Mouse (Mus musculus) neural tube, embryonic 13.5 days (tissue): ENCODE measurements around the gene Fgd3. TPM values are rescaled to one million over a fixed set of nuclear protein-coding genes. Genes with fewer than 3 reads are reported as not detected.

Experiments used
- ATAC-seq: fragments of 200-750 bp; cut with Nextera tagmentation; 2 replicates; pipeline ENCODE4 v1.8.0; 2017; ENCODE audit warnings: low read depth, mild to moderate bottlenecking, moderate TSS enrichment, moderate library complexity
- H3K27ac ChIP-seq: fragments of 300-500 bp; sonication (generic); replicated peaks from 2 replicates; pipeline ENCODE4 v1.5.1; 2015; ENCODE audit warnings: moderate library complexity, mild to moderate bottlenecking, inconsistent platforms
- H3K27me3 ChIP-seq: fragments of 300-500 bp; sonication (generic); 2 replicates; pipeline ENCODE4 v1.6.1; 2015; ENCODE audit warnings: mild to moderate bottlenecking, inconsistent platforms
- H3K36me3 ChIP-seq: fragments of 300-500 bp; sonication (generic); 2 replicates; pipeline ENCODE4 v1.6.1; 2015; ENCODE audit warnings: mild to moderate bottlenecking, inconsistent platforms
- H3K4me1 ChIP-seq: fragments of 300-500 bp; sonication (generic); replicated peaks from 2 replicates; pipeline ENCODE4 v1.6.1; 2015; ENCODE audit warnings: inconsistent platforms
- H3K4me2 ChIP-seq: fragments of 300-500 bp; sonication (generic); 2 replicates; pipeline ENCODE4 v1.6.1; 2015; ENCODE audit warnings: inconsistent platforms, mild to moderate bottlenecking, moderate library complexity
- H3K4me3 ChIP-seq: fragments of 300-500 bp; sonication (generic); 2 replicates; pipeline ENCODE4 v1.5.1; 2015; ENCODE audit warnings: mild to moderate bottlenecking, inconsistent platforms
- H3K9ac ChIP-seq: fragments of 300-500 bp; sonication (generic); 2 replicates; pipeline ENCODE4 v1.6.1; 2015; ENCODE audit warnings: moderate library complexity, mild to moderate bottlenecking, inconsistent platforms
- H3K9me3 ChIP-seq: fragments of 300-500 bp; sonication (generic); 2 replicates; pipeline ENCODE4 v1.6.1; 2016; ENCODE audit warnings: inconsistent platforms
- WGBS: fragments of 180-500 bp; shearing (Covaris S2); methylation state at CpG from one replicate; pipeline ENCODE4 v1.1.7; 2015; 5-methylcytosine and 5-hydroxymethylcytosine counted together
- polyA plus RNA-seq: library from polyadenylated mRNA; unstranded; fragments of >200 nt; fragmentation: Nextera tagmentation; extraction: Ambion mirVana; gene quantifications from 2 replicates; pipeline ENCODE4 v1.2.1, GENCODE M21; 2015

Fgd3 gene
- polyA plus RNA-seq, 1 experiment from 2014 or later = 3.8 TPM

DNA sequence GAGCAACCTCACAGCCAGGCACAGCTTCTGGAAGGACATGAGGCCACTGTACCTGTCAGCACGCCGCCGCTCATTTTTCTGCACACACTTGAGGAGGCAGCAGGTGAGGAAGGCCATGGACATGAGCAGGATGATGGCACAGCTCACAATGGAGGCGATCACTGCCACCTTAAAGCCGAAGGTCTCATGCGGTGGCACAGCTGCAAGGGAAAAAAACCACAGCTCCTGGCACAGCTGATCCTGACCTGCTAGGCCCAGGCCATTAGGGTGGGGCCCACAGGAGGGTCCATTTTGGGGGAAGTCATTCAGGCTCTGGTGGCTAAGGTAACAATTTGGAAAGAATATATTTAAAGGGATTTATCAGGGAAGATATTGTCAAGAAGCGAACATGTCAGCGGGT, 81.4 kb downstream of the Fgd3 start:
- no peak for ATAC-seq
- Histone ChIP-seq H3K4me2 (no peak overlapping the region), H3K27ac (no peak overlapping the region), H3K4me3 (no peak overlapping the region), H3K27me3 (no peaks in the 10 kb centered on the region), H3K9ac (no peak overlapping the region), H3K4me1 (no peaks in the 10 kb centered on the region), H3K36me3 (no peaks in the 10 kb centered on the region), H3K9me3 (no peaks in the 10 kb centered on the region)
- 94% methylated on average over 8 of the region's 8 CpGs for WGBS

DNA sequence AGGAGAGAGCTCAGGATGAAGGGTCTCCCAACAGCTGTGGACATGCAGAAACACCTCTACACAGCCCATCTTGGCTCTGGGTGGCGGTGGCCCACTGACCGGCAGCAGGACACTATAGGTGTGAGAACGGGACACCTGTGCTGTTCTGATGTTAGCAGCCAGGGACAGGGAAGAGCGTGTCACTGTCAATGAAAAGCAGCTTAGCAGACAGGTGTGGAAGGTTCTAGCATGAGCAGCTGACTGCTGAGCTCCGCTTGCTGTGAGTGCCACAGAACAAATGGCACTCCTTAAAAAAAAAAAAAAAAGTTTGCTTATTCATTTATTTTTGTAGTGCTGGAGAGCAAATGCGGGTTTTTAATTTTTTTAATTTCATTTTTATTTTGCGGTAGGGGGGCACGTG, 82.5 kb downstream of the Fgd3 start:
- no peak overlapping the region for H3K4me3 ChIP-seq
- H3K36me3 ChIP-seq = no peaks in the 10 kb centered on the region
- no peaks in the 10 kb centered on the region for H3K9me3 ChIP-seq
- no peaks in the 10 kb centered on the region for H3K4me1 ChIP-seq
- 91% methylated on average over 8 of the region's 8 CpGs for WGBS
- no peak overlapping the region for H3K9ac ChIP-seq
- no peak overlapping the region for H3K27ac ChIP-seq
- no peak for ATAC-seq
- no peak overlapping the region for H3K4me2 ChIP-seq
- no peaks in the 10 kb centered on the region for H3K27me3 ChIP-seq

DNA sequence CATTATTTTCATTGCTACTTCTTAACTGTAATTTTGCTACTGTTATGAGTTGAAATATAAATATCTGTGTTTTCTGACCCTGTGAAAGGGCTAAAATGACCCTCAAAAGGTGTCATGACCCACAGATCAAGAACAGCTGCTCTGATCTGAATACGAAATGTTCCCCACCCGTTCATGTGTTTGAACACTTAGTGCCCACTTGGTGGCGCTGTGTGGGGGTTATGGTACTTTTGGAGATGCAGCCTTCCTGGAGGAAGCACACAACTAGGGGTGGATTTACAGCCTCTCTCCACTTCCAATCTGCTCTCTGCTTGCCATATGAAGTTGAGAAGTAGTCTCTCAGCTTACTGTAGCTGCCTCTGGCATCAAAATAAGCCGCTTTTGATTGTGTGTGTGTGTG, 85.4 kb downstream of the Fgd3 start:
- no peaks in the 10 kb centered on the region for H3K27me3 ChIP-seq
- no peak for ATAC-seq
- H3K4me3 ChIP-seq = no peak overlapping the region
- H3K9ac ChIP-seq = no peak overlapping the region
- no peak overlapping the region for H3K27ac ChIP-seq
- H3K4me1 ChIP-seq = no peaks in the 10 kb centered on the region
- H3K4me2 ChIP-seq = no peak overlapping the region
- H3K9me3 ChIP-seq = no peaks in the 10 kb centered on the region
- WGBS = 94% methylated on average over 4 of the region's 4 CpGs
- H3K36me3 ChIP-seq = no peaks in the 10 kb centered on the region

DNA sequence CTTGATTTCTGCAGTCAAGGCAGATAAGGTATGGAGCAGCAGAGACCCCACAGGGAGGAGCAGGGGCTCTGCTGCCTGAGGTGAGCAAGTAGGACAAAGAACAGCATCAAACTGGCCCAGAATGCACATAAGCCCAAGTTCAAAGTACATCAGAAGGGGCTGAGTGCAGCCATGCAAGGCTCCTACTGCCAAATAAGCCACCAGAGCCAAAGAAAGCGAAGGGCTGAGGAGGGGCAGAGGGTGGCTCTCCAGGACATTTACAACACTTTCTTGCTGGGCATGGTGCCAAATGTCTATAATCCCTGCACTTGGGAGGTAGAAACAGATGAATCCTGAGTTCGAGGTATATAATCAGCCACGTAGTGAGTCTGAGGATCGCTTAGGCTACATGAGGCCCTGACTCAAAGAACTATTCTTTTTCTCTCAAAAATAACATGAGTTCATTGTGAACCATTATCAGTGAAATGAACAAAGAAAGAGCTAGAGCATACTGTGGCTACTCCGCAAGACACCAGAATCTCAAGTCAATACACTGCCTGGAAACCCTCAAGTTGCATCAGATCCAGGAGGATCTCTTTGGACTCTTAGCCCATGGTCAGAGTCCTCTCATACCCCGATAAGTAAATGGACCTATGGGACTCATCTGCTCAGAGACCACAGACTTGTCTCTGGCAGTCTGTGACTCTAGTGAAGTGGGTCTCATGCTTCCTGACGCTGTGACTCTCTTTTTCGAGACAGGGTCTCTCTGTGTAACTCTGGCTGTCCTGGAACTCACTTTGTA, 86.1 kb downstream of the Fgd3 start:
- Histone ChIP-seq H3K27ac (no peak overlapping the region), H3K27me3 (no peaks in the 10 kb centered on the region), H3K36me3 (no peaks in the 10 kb centered on the region), H3K9ac (no peak overlapping the region), H3K4me3 (no peak overlapping the region), H3K4me2 (no peak overlapping the region), H3K4me1 (no peaks in the 10 kb centered on the region), H3K9me3 (no peaks in the 10 kb centered on the region)
- no peak for ATAC-seq
- WGBS = 89% methylated on average over 8 of the region's 8 CpGs

DNA sequence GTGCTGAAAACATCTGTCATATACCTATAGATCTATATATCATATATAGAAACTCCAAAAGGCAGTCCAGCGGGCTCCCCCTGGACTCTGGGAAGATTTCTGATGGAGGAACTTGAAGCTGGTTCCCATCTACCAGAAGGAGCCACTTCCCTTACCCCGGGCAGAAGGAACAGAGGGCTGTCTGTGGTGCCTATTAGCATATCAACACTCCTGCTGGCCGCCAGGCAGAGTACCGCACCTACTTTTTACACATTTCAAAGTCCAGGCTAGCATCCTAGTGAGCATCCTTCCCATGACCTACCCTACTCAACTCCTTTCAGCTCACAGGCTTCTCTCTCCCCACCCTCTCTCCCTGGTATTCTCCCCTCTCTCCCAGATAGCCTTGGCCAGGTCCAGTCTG, 94.5 kb downstream of the Fgd3 start:
- no peak overlapping the region for H3K4me3 ChIP-seq
- no peak overlapping the region for H3K27ac ChIP-seq
- ATAC-seq = no peak
- H3K36me3 ChIP-seq = no peaks in the 10 kb centered on the region
- H3K27me3 ChIP-seq = peaks cover 11% of the 10 kb centered on the region
- no peak overlapping the region for H3K9ac ChIP-seq
- 33% methylated on average over 4 of the region's 4 CpGs for WGBS
- no peak overlapping the region for H3K4me2 ChIP-seq
- no peaks in the 10 kb centered on the region for H3K4me1 ChIP-seq
- no peaks in the 10 kb centered on the region for H3K9me3 ChIP-seq

DNA sequence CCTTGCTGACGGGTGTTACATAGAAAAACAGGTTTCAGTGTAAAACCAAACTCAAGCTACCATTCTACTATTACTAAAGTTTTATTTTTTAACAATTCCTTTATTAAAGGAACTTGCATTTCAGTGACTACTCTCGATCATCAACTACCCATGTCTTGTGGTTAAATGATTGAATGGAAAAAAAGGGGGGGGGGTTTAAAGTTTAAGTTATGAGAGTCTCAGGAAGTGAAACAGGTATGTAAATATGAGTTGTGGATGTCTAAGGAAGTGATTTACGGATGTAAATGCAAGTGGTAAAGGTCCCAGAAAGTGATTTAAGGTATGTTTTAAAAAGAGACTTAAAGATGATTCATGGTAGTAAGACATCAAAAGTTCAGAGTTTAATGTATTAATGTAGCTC, 95.0 kb downstream of the Fgd3 start:
- Histone ChIP-seq H3K36me3 (no peaks in the 10 kb centered on the region), H3K4me2 (no peak overlapping the region), H3K4me3 (no peak overlapping the region), H3K27me3 (peaks cover 11% of the 10 kb centered on the region), H3K27ac (no peak overlapping the region), H3K9me3 (no peaks in the 10 kb centered on the region), H3K4me1 (no peaks in the 10 kb centered on the region), H3K9ac (no peak overlapping the region)
- 66% methylated on average over 3 of the region's 3 CpGs for WGBS
- no peak for ATAC-seq

DNA sequence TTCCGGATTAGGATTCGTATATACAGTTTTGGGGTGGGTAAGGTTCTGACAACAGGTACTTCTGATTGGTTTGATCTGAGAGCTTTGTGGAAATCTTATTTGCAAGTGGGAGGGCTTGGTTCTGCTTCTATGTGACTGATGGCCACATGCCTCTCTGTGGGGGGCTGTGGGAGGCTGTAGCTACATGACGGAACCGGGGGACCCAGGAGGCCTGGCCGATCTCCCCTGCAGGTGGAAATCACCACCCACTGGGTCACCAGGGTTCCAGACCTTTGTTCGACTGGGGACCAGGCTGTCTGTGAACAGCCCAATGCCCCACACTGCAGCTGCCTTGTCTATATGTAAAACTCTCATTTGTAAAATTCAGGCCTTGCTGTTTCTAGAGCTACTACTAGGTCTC, 95.4 kb downstream of the Fgd3 start:
- H3K4me3 ChIP-seq = no peak overlapping the region

DNA sequence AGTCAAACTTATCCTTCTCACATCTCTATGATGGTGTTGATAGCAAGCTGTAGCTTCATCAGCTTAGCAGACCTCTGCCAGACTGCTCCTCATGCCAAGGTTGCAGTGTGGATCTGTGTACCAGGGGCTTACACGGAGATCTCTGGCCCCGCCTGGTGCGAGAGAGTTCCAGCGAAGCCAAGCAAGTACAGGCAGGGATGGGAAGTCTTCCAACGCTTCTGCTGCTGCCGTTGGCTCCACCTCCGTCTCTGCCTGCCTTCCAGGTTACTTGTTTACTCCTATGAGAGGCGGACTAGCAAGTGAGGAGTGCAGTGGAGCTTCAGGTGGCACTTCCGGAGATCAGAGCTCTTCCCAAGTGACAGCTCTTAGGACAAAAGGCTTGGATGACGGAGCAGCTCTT, 95.8 kb downstream of the Fgd3 start:
- WGBS = 15% methylated on average over 10 of the region's 10 CpGs
- Histone ChIP-seq H3K36me3 (no peaks in the 10 kb centered on the region), H3K27me3 (peaks cover 11% of the 10 kb centered on the region), H3K9ac (no peak overlapping the region), H3K27ac (no peak overlapping the region), H3K4me2 (no peak overlapping the region), H3K4me1 (no peaks in the 10 kb centered on the region), H3K9me3 (no peaks in the 10 kb centered on the region), H3K4me3 (no peak overlapping the region)
- no peak for ATAC-seq

More for the DNA sequence above, 95.4 kb downstream of the Fgd3 start:
- Histone ChIP-seq H3K27ac (no peak overlapping the region), H3K36me3 (no peaks in the 10 kb centered on the region), H3K27me3 (peaks cover 11% of the 10 kb centered on the region), H3K9ac (no peak overlapping the region), H3K4me1 (no peaks in the 10 kb centered on the region), H3K4me2 (no peak overlapping the region), H3K9me3 (no peaks in the 10 kb centered on the region)
- ATAC-seq = no peak
- 25% methylated on average over 6 of the region's 6 CpGs for WGBS

DNA sequence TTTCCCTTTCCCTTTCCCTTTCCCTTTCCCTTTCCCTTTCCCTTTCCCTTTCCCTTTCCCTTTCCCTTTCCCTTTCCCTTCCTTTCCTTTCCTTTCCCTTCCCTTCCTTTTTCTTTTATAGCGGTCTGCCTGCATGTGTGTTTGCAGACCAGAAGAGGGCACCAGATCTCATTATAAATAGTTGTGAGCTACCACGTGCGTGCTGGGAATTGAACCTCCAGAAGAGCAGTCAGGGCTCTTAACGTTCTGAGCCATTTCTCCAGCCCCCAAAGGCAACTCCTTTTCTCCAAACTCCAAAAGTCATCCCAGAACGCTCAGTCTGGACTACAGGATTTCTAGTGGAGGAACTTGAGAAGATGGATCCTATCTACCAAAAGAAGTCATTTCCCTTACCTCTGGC, 99.2 kb downstream of the Fgd3 start:
- Histone ChIP-seq H3K27me3 (peaks cover 29% of the 10 kb centered on the region), H3K9ac (no peak overlapping the region), H3K36me3 (no peaks in the 10 kb centered on the region), H3K27ac (no peak overlapping the region), H3K4me2 (no peak overlapping the region), H3K4me3 (no peak overlapping the region), H3K4me1 (peaks cover 5% of the 10 kb centered on the region; the same call in 1 of the 2 replicates), H3K9me3 (no peaks in the 10 kb centered on the region)
- WGBS = 17% methylated on average over 5 of the region's 5 CpGs
- ATAC-seq = no peak

DNA sequence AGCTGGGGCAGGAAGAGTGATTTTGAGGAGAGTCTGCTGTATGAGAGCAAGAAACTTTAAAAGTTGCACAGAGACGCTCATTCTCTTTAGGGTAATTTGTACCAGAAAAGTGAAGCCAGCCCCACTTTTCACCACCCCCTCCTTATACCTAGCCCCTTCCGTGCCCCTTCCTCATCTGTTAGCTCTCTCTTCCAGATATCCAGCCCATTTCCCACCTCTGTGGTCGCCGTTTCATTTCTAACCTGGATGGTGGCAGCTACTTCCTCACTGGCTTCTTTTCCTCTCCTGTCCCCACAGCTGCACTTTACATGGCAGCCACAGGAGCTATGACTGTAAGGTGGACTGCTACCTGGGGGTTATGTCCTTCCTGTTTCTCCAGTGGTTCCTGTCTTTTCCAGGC, 100.7 kb downstream of the Fgd3 start:
- no peak overlapping the region for H3K4me3 ChIP-seq
- H3K36me3 ChIP-seq = no peaks in the 10 kb centered on the region
- WGBS = 83% methylated on average over 4 of the region's 4 CpGs
- no peaks in the 10 kb centered on the region for H3K9me3 ChIP-seq
- no peak overlapping the region for H3K27ac ChIP-seq
- no peak overlapping the region for H3K9ac ChIP-seq
- H3K27me3 ChIP-seq = peaks cover 31% of the 10 kb centered on the region
- no peak overlapping the region for H3K4me2 ChIP-seq
- H3K4me1 ChIP-seq = peaks cover 18% of the 10 kb centered on the region
- ATAC-seq = no peak

DNA sequence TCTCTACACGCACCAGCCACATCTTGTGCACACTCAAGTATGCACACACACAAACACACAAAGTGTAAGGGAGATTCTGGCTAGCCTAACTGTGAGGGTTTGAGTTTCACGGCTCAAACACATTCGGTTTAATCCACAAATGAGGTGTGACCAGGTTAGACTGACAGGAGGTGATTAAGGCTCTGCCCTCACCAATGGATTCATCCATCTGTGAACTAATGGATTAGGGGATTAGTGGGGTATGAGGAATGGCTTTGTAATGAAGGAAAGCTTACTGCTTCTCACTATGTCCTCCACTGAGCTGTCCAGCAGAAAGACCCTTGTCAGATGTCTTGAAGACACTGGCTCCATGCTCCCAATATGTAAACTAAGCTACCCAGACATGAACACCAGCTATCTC, 101.5 kb downstream of the Fgd3 start:
- no peaks in the 10 kb centered on the region for H3K9me3 ChIP-seq
- H3K4me3 ChIP-seq = no peak overlapping the region
- no peak overlapping the region for H3K9ac ChIP-seq
- peaks cover 25% of the 10 kb centered on the region for H3K4me1 ChIP-seq
- ATAC-seq = no peak
- no peak overlapping the region for H3K27ac ChIP-seq
- no peaks in the 10 kb centered on the region for H3K36me3 ChIP-seq
- H3K27me3 ChIP-seq = peaks cover 26% of the 10 kb centered on the region
- 52% methylated on average over 3 of the region's 3 CpGs for WGBS
- no peak overlapping the region for H3K4me2 ChIP-seq

DNA sequence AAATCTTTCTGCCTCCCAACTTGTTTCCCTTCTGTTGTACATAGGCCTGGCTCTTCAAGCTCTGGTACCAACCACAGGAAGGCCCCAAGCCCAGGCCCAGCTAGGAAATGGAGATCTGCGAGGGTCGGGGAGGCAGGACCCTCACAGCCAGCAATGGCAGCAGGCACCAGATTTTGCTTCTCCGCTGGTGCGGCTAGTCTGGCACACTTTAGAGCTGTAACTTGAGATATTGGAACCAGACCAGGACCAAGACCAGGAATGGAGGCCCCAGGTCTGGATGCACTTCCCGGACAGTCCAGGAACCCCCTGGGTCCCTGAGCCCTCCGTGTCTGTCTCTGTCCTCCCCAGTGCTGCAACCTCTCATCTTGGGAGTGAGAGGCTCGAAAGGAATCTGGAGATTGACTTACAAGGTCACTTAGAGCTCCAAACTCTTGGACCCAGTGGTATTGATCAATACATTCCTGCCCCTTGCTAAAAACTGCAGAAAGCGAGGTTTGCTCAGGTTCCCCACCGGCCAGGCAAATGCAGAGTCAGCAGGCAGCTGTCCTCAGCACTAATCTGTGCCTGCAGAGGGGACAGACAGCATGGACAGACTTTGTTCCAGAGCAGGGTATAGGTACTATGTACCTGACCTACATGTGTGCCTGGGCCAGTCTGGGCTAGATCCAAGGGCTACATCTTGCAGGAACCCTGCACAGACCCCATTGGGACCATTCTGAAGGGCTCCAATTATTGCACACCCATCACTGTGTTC, 103.1 kb downstream of the Fgd3 start:
- H3K4me2 ChIP-seq = no peak overlapping the region
- H3K27ac ChIP-seq = no peak overlapping the region
- peaks cover 26% of the 10 kb centered on the region for H3K27me3 ChIP-seq
- peaks cover 35% of the 10 kb centered on the region for H3K4me1 ChIP-seq
- H3K9ac ChIP-seq = no peak overlapping the region
- WGBS = 64% methylated on average over 9 of the region's 9 CpGs
- no peaks in the 10 kb centered on the region for H3K36me3 ChIP-seq
- ATAC-seq = no peak
- no peak overlapping the region for H3K4me3 ChIP-seq
- no peaks in the 10 kb centered on the region for H3K9me3 ChIP-seq

DNA sequence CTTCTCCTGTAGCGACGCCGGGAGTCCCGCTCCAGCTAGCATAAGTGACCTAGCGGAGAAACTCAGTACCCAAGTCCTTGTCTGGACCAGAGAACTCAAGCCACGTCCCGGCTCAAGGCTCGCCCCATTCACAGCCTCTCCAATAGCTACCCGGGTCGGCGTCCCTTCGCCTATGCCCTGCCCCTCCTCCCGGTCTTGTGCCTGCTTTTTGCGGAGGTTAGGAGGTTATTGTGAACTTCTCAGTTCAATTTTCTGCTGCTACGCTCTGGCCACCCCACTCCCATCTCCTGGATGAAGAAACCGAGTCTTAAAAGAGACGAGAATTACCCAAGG, 103.9 kb downstream of the Fgd3 start:
- Histone ChIP-seq H3K4me1 (peaks cover 43% of the 10 kb centered on the region), H3K9ac (peak overlapping the region; percentile 78), H3K27ac (no peak overlapping the region), H3K36me3 (no peaks in the 10 kb centered on the region), H3K4me3 (peak overlapping the region; percentile 69), H3K27me3 (peaks cover 26% of the 10 kb centered on the region), H3K9me3 (no peaks in the 10 kb centered on the region), H3K4me2 (peak overlapping the region; percentile 83)
- WGBS = 2% methylated on average over 17 of the region's 17 CpGs
- ATAC-seq = no peak
